Mouse (Mus musculus): ENCODE results near the gene Fgd3.

DNA sequence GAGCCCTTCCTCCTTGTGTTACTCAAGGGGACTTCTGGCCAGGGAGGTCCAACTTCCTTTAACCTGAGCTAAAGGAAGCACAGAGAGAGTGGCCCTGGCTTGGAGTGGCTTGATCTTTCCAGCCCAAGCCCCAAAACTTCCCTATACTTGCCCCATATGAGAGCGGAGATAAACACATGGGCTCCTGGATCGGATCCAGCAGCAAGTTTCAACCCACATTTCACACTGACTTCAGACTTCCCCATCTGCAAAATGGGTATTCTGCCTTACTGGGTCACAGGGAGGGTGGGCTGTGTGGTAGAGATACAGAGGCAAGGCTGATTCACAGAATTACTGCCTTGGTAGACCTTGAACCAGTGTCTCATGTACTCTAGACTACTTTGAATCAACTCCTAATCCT is 76.6 kb downstream of the Fgd3 start:
- TF ChIP-seq POLR2A (IDR thresholded peaks at IDR 0.05; ENCODE audit: low read depth, low read length): no peak
- TF ChIP-seq CTCF (conservative IDR thresholded peaks at IDR 0.05; ENCODE audit: insufficient read depth, insufficient read length, low read depth, low read length): no peak
